In the genomic region with DNA sequence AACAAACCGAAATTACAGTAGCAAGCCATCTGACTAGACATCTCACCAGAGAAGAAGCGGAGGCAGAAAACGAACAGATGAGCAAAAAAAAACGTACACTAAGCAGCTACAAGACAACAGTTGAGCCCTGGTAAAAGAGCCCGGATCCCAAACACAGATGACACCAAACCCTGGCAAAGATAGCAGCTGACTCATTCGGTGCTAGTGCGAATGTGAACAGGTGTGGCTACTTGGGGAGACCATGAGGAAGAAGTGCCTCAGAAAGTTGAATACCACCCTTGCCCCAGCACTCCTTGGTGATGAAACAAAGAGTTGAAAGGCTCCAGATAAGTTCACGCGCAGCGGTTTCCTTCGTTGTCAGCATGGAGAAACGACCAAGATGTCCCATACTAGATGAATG, we compare ENCODE assay signal across 26 mouse cellular contexts.
"Had no signal": no experiment of that assay in that cellular context is flagged by ENCODE, and none has a peak within 500 bp of the region (broad histone marks: within the 10 kb centered on the region; RNA-seq: fewer than 3 reads in every experiment).

No protein-coding gene starts in this region.

- H3K4me2 ChIP-seq: heart, embryonic 11.5 days; heart, embryonic 13.5 days; heart, embryonic 15.5 days; hindbrain, embryonic 13.5 days; hindbrain, embryonic 15.5 days; kidney, embryonic 15.5 days; limb, embryonic 12.5 days; liver, embryonic 11.5 days; liver, embryonic 13.5 days had no signal

- H3K4me1 ChIP-seq: heart, embryonic 15.5 days; hindbrain, embryonic 13.5 days; hindbrain, embryonic 15.5 days; liver, embryonic 13.5 days had no signal

- H3K27ac ChIP-seq: heart, adult 2 months; heart, embryonic 13.5 days; heart, embryonic 15.5 days; hindbrain, embryonic 13.5 days; hindbrain, embryonic 15.5 days; kidney, embryonic 15.5 days; kidney, postnatal 0 days; left cerebral cortex, adult 2 months; limb, embryonic 10.5 days; limb, embryonic 12.5 days; liver, embryonic 13.5 days had no signal

- H3K9ac ChIP-seq: heart, embryonic 13.5 days; heart, embryonic 15.5 days; hindbrain, embryonic 13.5 days; hindbrain, embryonic 15.5 days; kidney, embryonic 15.5 days; limb, embryonic 12.5 days; liver, embryonic 13.5 days had no signal

- ATAC-seq: intestine, embryonic 16.5 days had no signal

- H3K36me3 ChIP-seq: heart, embryonic 13.5 days; heart, embryonic 15.5 days; hindbrain, embryonic 13.5 days; hindbrain, embryonic 15.5 days; kidney, embryonic 15.5 days; limb, embryonic 10.5 days; limb, embryonic 12.5 days; liver, embryonic 13.5 days had no signal

- DNase-seq: gastrocnemius, postnatal 14 days; gastrocnemius, postnatal 36 days; heart, adult 11 months; heart, adult 2 months; heart, postnatal 14 days; heart, postnatal 36 days; kidney, adult 11 months; kidney, adult 2 months; kidney, adult 9 months; kidney, postnatal 14 days; kidney, postnatal 36 days; layer of hippocampus, postnatal 36 days; liver; liver, embryonic 13.5 days had no signal

- H3K4me3 ChIP-seq: heart, adult 2 months; heart, embryonic 13.5 days; heart, embryonic 15.5 days; hindbrain, embryonic 13.5 days; hindbrain, embryonic 15.5 days; kidney, embryonic 15.5 days; left cerebral cortex, adult 2 months; limb, embryonic 10.5 days; limb, embryonic 12.5 days; liver, embryonic 13.5 days had no signal

- H3K9me3 ChIP-seq: heart, embryonic 13.5 days; heart, embryonic 15.5 days; hindbrain, embryonic 13.5 days; hindbrain, embryonic 15.5 days; kidney, embryonic 15.5 days; limb, embryonic 10.5 days; limb, embryonic 12.5 days; liver, embryonic 13.5 days had no signal

- H3K27me3 ChIP-seq: heart, embryonic 13.5 days; heart, embryonic 15.5 days; hindbrain, embryonic 13.5 days; hindbrain, embryonic 15.5 days; kidney, embryonic 15.5 days; limb, embryonic 12.5 days; liver, embryonic 13.5 days had no signal
